Mouse (Mus musculus): ENCODE measurements around the gene Upk1b. TPM values are rescaled to one million over a fixed set of nuclear protein-coding genes. Genes with fewer than 3 reads are reported as not detected.
A peak's percentile ranks its signal among the peaks of the same experiment; 100 is the strongest.
"Not testable (repeated sequence)": the region's sequence is repeated elsewhere in the genome, so short reads cannot be mapped to it uniquely, and the experiment has no call there.

The Upk1b gene
- 1.2 and 1.4 TPM in 2 replicates for polyA plus RNA-seq (2016; fragmentation: Nextera tagmentation; extraction: Ambion mirVana)

DNA sequence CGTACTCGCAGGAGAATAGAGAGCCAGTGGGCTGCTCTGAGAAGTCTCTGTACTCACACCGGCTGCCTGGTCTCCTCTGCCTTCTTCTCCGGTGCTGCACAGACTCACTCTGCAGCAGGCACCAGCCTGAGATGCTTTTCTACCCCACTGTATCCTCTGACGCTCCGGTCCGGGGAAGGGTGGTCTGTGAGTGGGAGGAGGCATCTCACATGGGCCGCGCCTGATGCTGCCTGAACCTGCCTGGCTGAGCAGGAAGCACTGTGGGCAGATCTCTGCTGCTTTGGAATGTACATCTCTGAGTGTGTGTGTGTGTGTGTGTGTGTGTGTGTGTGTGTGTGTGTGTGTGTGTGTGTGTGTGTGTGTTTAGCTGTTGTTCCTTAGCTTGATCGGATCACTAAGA is at the start of gene Upk1b:
Gene Upk1b (minus strand): TSS at position 238 of the 400 bp plus-strand sequence.
- WGBS: 35% methylated on average over 10 of the region's 10 CpGs

GRCm38 (mm10) chr16:38828649-38829048 is 28.5 kb upstream of the Upk1b start, which contains the start of gene 4930435E12Rik:
TSS of gene 4930435E12Rik (minus strand) at chr16:38828749.
- Histone ChIP-seq H3K27me3 (replicated peaks; ENCODE audit: low read depth, poor library complexity, severe bottlenecking) (no peaks in the 10 kb centered on the region), H3K9me3 (no peaks in the 10 kb centered on the region), H3K27ac (replicated peaks) (no peak within 1 kb of the TSS), H3K36me3 (replicated peaks) (no peaks in the 10 kb centered on the region), H3K4me3 (no peak within 1 kb of the TSS), H3K4me1 (no peaks in the 10 kb centered on the region)
- WGBS: 84% methylated on average over 3 of the region's 3 CpGs
- no peak for DNase-seq (ENCODE audit: low spot score)

More for the DNA sequence above, at the start of gene Upk1b:
- peaks cover 5% of the 10 kb centered on the region for H3K4me1 ChIP-seq
- H3K36me3 ChIP-seq (replicated peaks): no peaks in the 10 kb centered on the region
- H3K27me3 ChIP-seq (replicated peaks; ENCODE audit: low read depth, poor library complexity, severe bottlenecking): no peaks in the 10 kb centered on the region
- H3K27ac ChIP-seq (replicated peaks): peak within 1 kb of the TSS; percentile 66; the same call in 1 of the 2 replicates
- DNase-seq (ENCODE audit: low spot score): peak; percentile 62
- no peaks in the 10 kb centered on the region for H3K9me3 ChIP-seq
- no peak within 1 kb of the TSS for H3K4me3 ChIP-seq

- 38% methylated on average over 8 of the region's 8 CpGs for WGBS
- H3K27me3 ChIP-seq (replicated peaks; ENCODE audit: low read depth, poor library complexity, severe bottlenecking): no peaks in the 10 kb centered on the region
- peak; percentile 78 for DNase-seq (ENCODE audit: low spot score)
Observed at GRCm38 (mm10) chr16:38812521-38812920, 12.4 kb upstream of the Upk1b start.

GRCm38 (mm10) chr16:38810196-38810595 is 10.1 kb upstream of the Upk1b start:
- Histone ChIP-seq H3K36me3 (replicated peaks) (no peaks in the 10 kb centered on the region), H3K4me3 (no peak overlapping the region), H3K27me3 (replicated peaks; ENCODE audit: low read depth, poor library complexity, severe bottlenecking) (no peaks in the 10 kb centered on the region), H3K4me1 (no peaks in the 10 kb centered on the region), H3K9me3 (peaks cover 7% of the 10 kb centered on the region; the same call in 1 of the 2 replicates), H3K27ac (replicated peaks) (no peak overlapping the region)
- 85% methylated on average over 5 of the region's 5 CpGs for WGBS
- DNase-seq (ENCODE audit: low spot score): no peak

More at GRCm38 (mm10) chr16:38812521-38812920, 12.4 kb upstream of the Upk1b start:
- Histone ChIP-seq H3K4me3 (no peak overlapping the region), H3K36me3 (replicated peaks) (no peaks in the 10 kb centered on the region), H3K27ac (replicated peaks) (no peak overlapping the region), H3K9me3 (peaks cover 7% of the 10 kb centered on the region; the same call in 1 of the 2 replicates), H3K4me1 (peaks cover 8% of the 10 kb centered on the region)

- H3K27me3 ChIP-seq (replicated peaks; ENCODE audit: low read depth, poor library complexity, severe bottlenecking); H3K4me1 ChIP-seq; DNase-seq (ENCODE audit: low spot score); H3K4me3 ChIP-seq; H3K27ac ChIP-seq (replicated peaks); H3K9me3 ChIP-seq; H3K36me3 ChIP-seq (replicated peaks): not testable (repeated sequence)
- WGBS: 80% methylated on average over 5 of the region's 5 CpGs
Observed at GRCm38 (mm10) chr16:38807796-38808195, 7.7 kb upstream of the Upk1b start.

DNA sequence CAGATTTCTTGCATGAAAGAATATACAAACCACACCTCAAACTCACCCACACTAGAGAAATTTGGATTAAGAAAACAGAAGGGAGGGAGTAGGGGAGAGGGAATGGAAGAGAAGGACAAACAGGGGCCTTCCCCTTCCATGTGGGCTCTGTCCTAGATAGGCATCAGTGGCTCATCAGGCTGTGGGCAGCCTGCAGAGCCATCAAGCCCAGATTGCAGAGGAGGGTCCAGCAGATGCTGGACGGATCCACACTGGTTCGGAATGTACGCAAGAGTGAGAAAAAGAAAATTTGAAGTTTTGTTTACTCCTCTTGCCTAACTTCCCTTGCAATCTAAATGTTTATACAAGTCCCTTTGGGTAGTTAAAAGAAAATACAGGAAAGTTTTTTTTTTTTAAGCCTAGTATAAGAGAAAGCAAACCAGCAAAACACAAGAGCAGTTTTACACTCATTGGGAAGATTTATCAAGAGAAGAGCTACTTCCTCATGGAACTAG is 1.1 kb downstream of the Upk1b start:
- Histone ChIP-seq H3K27me3 (replicated peaks; ENCODE audit: low read depth, poor library complexity, severe bottlenecking) (no peaks in the 10 kb centered on the region), H3K4me3 (no peak overlapping the region), H3K36me3 (replicated peaks) (no peaks in the 10 kb centered on the region), H3K9me3 (no peaks in the 10 kb centered on the region), H3K27ac (replicated peaks) (no peak overlapping the region), H3K4me1 (peaks cover 5% of the 10 kb centered on the region)
- no peak for DNase-seq (ENCODE audit: low spot score)
- 74% methylated on average over 3 of the region's 3 CpGs for WGBS

GRCm38 (mm10) chr16:38793120-38793519 is 7.0 kb downstream of the Upk1b start:
- 40% methylated on average over 6 of the region's 6 CpGs for WGBS

GRCm38 (mm10) chr16:38789966-38790365 is 10.2 kb downstream of the Upk1b start:
- Histone ChIP-seq H3K4me1 (peaks cover 15% of the 10 kb centered on the region), H3K27me3 (replicated peaks; ENCODE audit: low read depth, poor library complexity, severe bottlenecking) (no peaks in the 10 kb centered on the region), H3K9me3 (no peaks in the 10 kb centered on the region), H3K36me3 (replicated peaks) (no peaks in the 10 kb centered on the region), H3K27ac (replicated peaks) (no peak overlapping the region), H3K4me3 (no peak overlapping the region)
- 84% methylated on average over 3 of the region's 3 CpGs for WGBS
- no peak for DNase-seq (ENCODE audit: low spot score)

More at GRCm38 (mm10) chr16:38793120-38793519, 7.0 kb downstream of the Upk1b start:
- Histone ChIP-seq H3K27ac (replicated peaks) (no peak overlapping the region; the same call in 1 of the 2 replicates), H3K4me3 (no peak overlapping the region), H3K27me3 (replicated peaks; ENCODE audit: low read depth, poor library complexity, severe bottlenecking) (no peaks in the 10 kb centered on the region), H3K9me3 (no peaks in the 10 kb centered on the region), H3K4me1 (peaks cover 8% of the 10 kb centered on the region), H3K36me3 (replicated peaks) (no peaks in the 10 kb centered on the region)
- peak; percentile 35 for DNase-seq (ENCODE audit: low spot score)

- Histone ChIP-seq H3K4me3 (no peak overlapping the region), H3K36me3 (replicated peaks) (no peaks in the 10 kb centered on the region), H3K9me3 (no peaks in the 10 kb centered on the region), H3K27ac (replicated peaks) (no peak overlapping the region), H3K4me1 (peaks cover 15% of the 10 kb centered on the region), H3K27me3 (replicated peaks; ENCODE audit: low read depth, poor library complexity, severe bottlenecking) (no peaks in the 10 kb centered on the region)
- no peak for DNase-seq (ENCODE audit: low spot score)
- 85% methylated on average over 2 of the region's 2 CpGs for WGBS
Observed at GRCm38 (mm10) chr16:38789016-38789415, 11.1 kb downstream of the Upk1b start.

- H3K4me1 ChIP-seq: peaks cover 11% of the 10 kb centered on the region
- no peaks in the 10 kb centered on the region for H3K27me3 ChIP-seq (replicated peaks; ENCODE audit: low read depth, poor library complexity, severe bottlenecking)
- H3K4me3 ChIP-seq: no peak overlapping the region
- H3K9me3 ChIP-seq: no peaks in the 10 kb centered on the region
- H3K27ac ChIP-seq (replicated peaks): no peak overlapping the region
- DNase-seq (ENCODE audit: low spot score): no peak
- WGBS: 78% methylated on average over 7 of the region's 7 CpGs
- no peaks in the 10 kb centered on the region for H3K36me3 ChIP-seq (replicated peaks)
Observed at GRCm38 (mm10) chr16:38785301-38785700, 14.8 kb downstream of the Upk1b start.

DNA sequence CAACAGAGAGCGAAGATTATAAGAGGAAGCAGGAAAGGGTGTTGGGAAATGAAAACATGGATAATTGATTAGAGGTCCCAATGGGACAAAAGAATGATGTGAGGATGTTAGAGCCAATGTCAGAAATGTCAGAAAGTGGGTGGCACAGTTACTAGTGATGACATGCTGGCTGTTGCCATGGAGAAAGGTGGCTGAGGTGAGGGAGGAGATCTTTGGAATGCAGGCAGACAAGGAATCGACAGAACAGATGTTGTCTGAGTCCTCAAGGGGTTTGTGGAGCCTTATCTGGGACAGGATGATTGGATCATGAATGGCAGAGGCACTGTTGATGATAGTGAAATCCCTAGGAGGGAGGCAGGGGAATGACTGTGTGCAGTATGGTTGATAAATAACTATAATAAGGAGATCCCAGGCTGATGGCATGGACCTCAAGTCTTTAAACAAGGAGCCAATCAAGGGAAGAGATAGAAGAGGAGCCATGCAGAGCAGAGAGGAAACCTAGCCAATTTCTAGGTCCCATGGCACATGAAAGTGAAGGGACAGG is 17.5 kb downstream of the Upk1b start:
- H3K27ac ChIP-seq (replicated peaks): no peak overlapping the region
- H3K36me3 ChIP-seq (replicated peaks): no peaks in the 10 kb centered on the region
- no peak overlapping the region for H3K4me3 ChIP-seq
- DNase-seq (ENCODE audit: low spot score): no peak
- WGBS: 50% methylated on average over 2 of the region's 2 CpGs
- H3K4me1 ChIP-seq: peaks cover 11% of the 10 kb centered on the region
- H3K9me3 ChIP-seq: no peaks in the 10 kb centered on the region
- H3K27me3 ChIP-seq (replicated peaks; ENCODE audit: low read depth, poor library complexity, severe bottlenecking): no peaks in the 10 kb centered on the region

DNA sequence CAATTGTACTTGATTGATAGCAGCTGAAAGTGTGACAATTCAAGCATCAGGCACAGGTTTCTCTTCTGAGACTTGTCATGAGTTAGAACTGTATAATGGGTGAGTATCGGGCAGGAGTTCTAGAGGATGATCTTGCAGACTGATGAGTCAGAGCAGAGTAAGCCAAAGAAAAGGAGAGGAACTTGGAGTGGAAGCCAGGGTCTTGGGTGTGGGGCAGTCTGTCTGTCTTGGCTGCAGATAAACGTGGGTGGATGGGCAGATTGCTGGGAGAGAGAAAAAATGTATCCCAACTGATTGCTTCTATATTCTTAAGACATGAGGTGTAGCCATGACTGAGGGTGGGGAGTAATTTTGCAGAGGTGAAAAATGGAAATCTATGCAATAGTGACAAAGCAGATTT is 18.2 kb downstream of the Upk1b start:
- Histone ChIP-seq H3K9me3 (no peaks in the 10 kb centered on the region), H3K36me3 (replicated peaks) (no peaks in the 10 kb centered on the region), H3K4me3 (no peak overlapping the region), H3K27ac (replicated peaks) (no peak overlapping the region), H3K27me3 (replicated peaks; ENCODE audit: low read depth, poor library complexity, severe bottlenecking) (no peaks in the 10 kb centered on the region), H3K4me1 (peaks cover 11% of the 10 kb centered on the region)
- no peak for DNase-seq (ENCODE audit: low spot score)
- 74% methylated on average over 2 of the region's 2 CpGs for WGBS

GRCm38 (mm10) chr16:38780960-38781572 is 19.1 kb downstream of the Upk1b start:
- no peaks in the 10 kb centered on the region for H3K9me3 ChIP-seq
- 94% methylated on average over 7 of the region's 7 CpGs for WGBS
- H3K27me3 ChIP-seq (replicated peaks; ENCODE audit: low read depth, poor library complexity, severe bottlenecking): no peaks in the 10 kb centered on the region
- DNase-seq (ENCODE audit: low spot score): no peak
- H3K4me3 ChIP-seq: no peak overlapping the region
- no peaks in the 10 kb centered on the region for H3K36me3 ChIP-seq (replicated peaks)
- H3K27ac ChIP-seq (replicated peaks): no peak overlapping the region
- H3K4me1 ChIP-seq: peaks cover 11% of the 10 kb centered on the region

All from embryonic facial prominence, embryonic 10.5 days (tissue).